Mouse (Mus musculus) gastrocnemius, postnatal 4 days (tissue): ENCODE data around the gene L2hgdh. TPM values are rescaled to one million over a fixed set of nuclear protein-coding genes. Genes with fewer than 3 reads are reported as not detected.

Experiments used
- DNase-seq, 2 experiments: peaks; one replicate each; pipeline ENCODE4 v3.0.0; 2021 to 2022; ENCODE audit warnings: low spot score in 2 of 2, mixed read lengths in 2 of 2
- long read RNA-seq, 2 experiments: library from polyadenylated mRNA; stranded (forward); transcript quantifications; one replicate each; pipeline ENCODE4 v2.0.0; 2021
- total RNA-seq, 2 experiments: library from RNA; stranded (reverse); gene quantifications; 2 replicates each; pipeline ENCODE4 v1.2.3; 2021

The L2hgdh gene
- total RNA-seq = 10 to 100 TPM; 38.1 to 38.9 TPM
- long read RNA-seq, experiment 1, transcript L2hgdh-201 (10 exons, 3,340 nt) = major isoform, 74 of 90 reads
- long read RNA-seq, experiment 1, partial matches to known transcripts = 0 of 90 reads
- long read RNA-seq, experiment 1, other reads (novel, unspliced or antisense) = 16 of 90 reads
- long read RNA-seq, experiment 2, transcript L2hgdh-201 (10 exons, 3,340 nt) = major isoform, 66 of 84 reads
- long read RNA-seq, experiment 2, partial matches to known transcripts = 6 of 84 reads
- long read RNA-seq, experiment 2, other reads (novel, unspliced or antisense) = 12 of 84 reads

GRCm38 (mm10) chr12:69724711-69725460 lies at the start of gene L2hgdh, which contains the start of gene Atp5s:
TSS of gene L2hgdh (minus strand) at chr12:69724873.
TSS of gene Atp5s (plus strand) at chr12:69724950.
- DNase-seq = peak; percentile 87 to 96

GRCm38 (mm10) chr12:69768841-69769240 lies 44.2 kb upstream of the L2hgdh start:
- DNase-seq = no peak

- no peak for DNase-seq
Observed at GRCm38 (mm10) chr12:69767476-69768258, 43.0 kb upstream of the L2hgdh start.

- no peak for DNase-seq
Observed at GRCm38 (mm10) chr12:69766185-69766904, 41.7 kb upstream of the L2hgdh start.

GRCm38 (mm10) chr12:69765543-69765942 lies 40.9 kb upstream of the L2hgdh start:
- DNase-seq = no peak

GRCm38 (mm10) chr12:69761603-69762002 lies 36.9 kb upstream of the L2hgdh start:
- no peak for DNase-seq

GRCm38 (mm10) chr12:69760743-69761406 lies 36.2 kb upstream of the L2hgdh start:
- DNase-seq = no peak

GRCm38 (mm10) chr12:69760014-69760413 lies 35.3 kb upstream of the L2hgdh start:
- DNase-seq = no peak

- no peak for DNase-seq
Observed at GRCm38 (mm10) chr12:69759267-69759885, 34.7 kb upstream of the L2hgdh start.

GRCm38 (mm10) chr12:69758221-69759185 lies 33.8 kb upstream of the L2hgdh start:
- DNase-seq = no peak

- DNase-seq = peak; percentile 45 to 77
Observed at GRCm38 (mm10) chr12:69757418-69758141, 32.9 kb upstream of the L2hgdh start.

- DNase-seq = no peak
Observed at GRCm38 (mm10) chr12:69756015-69756414, 31.3 kb upstream of the L2hgdh start.

- DNase-seq = no peak
Observed at GRCm38 (mm10) chr12:69753936-69754335, 29.3 kb upstream of the L2hgdh start.

- peak in 1 of 2 experiments; percentile 18 for DNase-seq
Observed at GRCm38 (mm10) chr12:69751864-69752341, 27.2 kb upstream of the L2hgdh start.

GRCm38 (mm10) chr12:69744138-69744537 lies 19.5 kb upstream of the L2hgdh start:
- no peak for DNase-seq

GRCm38 (mm10) chr12:69741965-69742364 lies 17.3 kb upstream of the L2hgdh start:
- no peak for DNase-seq

- DNase-seq = no peak
Observed at GRCm38 (mm10) chr12:69733923-69734322, 9.2 kb upstream of the L2hgdh start.

GRCm38 (mm10) chr12:69733518-69733917 lies 8.8 kb upstream of the L2hgdh start:
- no peak for DNase-seq
